Mouse (Mus musculus) liver (tissue): ENCODE measurements at regions not wholly inside any gene's neighbourhood (a gene's known extent, or its start where the extent isn't known, plus 50 kb on each side); places are given as distances from the start of the nearest gene placed in this dataset.

Experiments
- DNase-seq: peaks from one replicate; pipeline ENCODE4 v3.0.0-alpha.2; 2020; ENCODE audit warnings: mixed read lengths

GRCm38 (mm10) chr2:124718985-124719384 is 348.9 kb upstream of the Slc24a5 start:
- no peak for DNase-seq

DNA sequence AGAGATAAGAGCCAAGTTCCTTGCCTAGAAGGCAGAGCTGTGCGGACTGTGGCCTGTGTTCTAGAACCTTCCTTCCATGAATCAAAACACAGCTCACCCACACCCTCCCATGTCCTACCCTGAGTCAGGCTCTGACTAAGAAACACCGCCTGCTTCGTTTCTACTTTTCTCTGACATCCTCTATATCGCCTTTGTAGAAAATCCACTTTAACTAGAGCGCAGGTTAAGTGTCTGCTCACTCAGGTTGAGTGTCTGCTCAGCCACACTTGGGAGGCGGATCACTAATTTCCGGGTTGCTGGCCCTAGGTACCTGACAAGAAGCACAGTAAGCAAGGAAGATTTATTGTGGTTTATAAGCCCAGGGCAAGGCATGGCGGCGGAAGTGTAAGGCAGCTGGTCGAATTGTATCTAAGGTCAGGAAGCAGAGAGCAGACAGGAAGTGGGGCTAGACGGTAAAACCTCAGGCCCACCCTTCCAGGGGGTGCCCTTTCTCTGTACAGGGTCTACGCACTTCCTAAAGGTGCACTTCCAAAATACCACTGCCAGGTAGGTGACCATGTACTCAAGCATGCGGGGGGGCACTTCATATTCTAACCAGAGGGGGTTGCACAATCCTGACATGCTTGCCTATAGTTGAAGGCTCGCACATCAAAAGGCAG is 348.0 kb upstream of the Slc24a5 start:
- DNase-seq, result peak; percentile 5

- no peak for DNase-seq
Observed at GRCm38 (mm10) chr2:124720593-124721445, 347.1 kb upstream of the Slc24a5 start.

DNA sequence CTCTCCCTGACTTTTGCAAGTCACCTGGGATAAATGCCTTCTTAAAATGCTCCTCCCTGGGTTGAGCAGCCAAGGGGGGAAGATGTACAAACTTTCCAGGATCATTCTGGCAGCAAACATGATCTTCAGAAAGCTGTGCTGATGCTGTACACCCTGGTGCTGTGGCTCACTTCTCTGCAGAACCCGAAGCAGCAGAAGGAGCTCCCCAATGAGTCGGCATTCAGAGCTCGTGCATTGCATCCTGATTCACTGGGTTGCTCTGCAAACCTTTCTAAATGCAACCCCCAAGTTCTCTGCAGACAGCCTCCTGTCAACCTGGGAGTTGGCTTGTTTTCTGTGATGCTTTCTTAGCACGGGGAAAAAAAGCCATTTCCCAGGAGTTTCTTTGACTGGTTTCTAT is 343.8 kb upstream of the Slc24a5 start:
- no peak for DNase-seq

GRCm38 (mm10) chr2:124724827-124725480 is 343.0 kb upstream of the Slc24a5 start:
- DNase-seq, result no peak

DNA sequence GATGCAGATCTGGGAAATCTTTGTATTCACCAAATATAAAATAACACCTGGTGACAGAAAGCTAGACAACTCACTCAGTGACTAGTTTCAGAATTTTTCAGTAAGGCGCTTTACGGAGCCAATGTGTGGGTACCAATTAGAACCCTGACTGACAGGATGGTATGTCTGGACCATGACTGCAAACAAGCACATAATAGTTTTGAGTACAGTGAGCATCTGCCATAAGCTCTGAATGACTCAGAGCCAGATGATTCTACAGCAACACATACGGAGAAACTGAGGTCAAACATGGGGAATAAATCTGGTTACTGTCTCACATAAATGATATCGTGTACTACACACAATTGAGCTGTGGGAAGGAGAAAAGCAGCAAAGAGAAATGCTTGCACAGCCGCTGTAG is 339.9 kb upstream of the Slc24a5 start:
- DNase-seq, result no peak

- no peak for DNase-seq
Observed at GRCm38 (mm10) chr2:124732593-124732992, 335.3 kb upstream of the Slc24a5 start.

DNA sequence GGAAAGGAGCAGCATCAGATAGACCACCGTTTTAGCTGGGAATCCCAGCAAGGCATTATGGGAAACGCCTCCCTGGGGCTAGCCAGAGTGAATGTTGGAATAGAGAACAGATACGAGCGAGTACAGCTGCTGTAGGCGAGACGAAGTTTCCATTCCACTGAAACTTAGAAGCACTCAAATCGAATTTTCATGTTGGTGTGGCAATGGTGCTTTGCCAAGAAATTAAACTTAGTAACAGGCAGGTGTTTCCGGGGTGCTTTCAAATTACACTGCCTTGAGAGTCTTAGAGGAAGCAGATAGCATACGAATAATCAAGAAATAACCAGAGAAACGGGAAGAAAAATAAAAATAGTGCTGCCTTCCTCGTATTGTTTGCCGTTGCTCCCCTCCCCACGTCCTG is 327.1 kb upstream of the Slc24a5 start:
- no peak for DNase-seq

DNA sequence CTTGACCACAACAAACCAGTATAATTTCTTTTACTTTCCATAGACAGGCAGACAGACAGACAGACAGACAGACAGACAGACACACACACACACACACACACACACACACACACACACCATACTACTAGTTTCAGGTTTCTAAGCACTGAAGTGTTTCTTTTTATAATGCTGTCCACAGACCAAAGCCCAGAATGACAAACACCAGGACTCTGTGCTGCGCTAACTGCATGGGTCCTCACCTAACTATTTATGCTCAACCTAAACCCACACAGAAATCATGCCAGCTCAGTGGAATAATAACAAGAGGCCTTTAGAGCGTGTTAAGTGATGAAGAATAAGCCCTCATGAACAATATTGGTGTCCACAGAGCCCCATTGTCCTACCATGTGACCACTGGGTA is 325.0 kb upstream of the Slc24a5 start:
- DNase-seq, result no peak

- no peak for DNase-seq
Observed at GRCm38 (mm10) chr2:124745045-124745444, 322.9 kb upstream of the Slc24a5 start.

DNA sequence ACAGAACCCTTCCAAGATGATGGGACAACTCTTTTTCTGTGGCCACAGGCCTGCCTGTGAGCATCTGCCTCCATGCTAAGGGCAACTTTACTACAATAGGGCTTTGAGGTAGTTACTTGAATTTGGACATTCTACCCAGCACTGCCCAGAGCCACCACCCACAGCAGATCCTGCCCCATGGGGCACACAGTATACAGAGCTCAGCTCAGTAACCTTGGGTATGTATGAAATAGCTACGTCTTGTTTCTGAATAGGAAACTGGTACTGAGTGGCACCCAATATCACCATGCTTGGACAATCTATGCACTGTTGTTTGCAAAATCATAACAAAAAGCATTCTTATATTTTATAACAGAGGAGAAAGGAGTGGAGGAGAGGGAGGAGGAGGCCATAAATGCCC is 320.8 kb upstream of the Slc24a5 start:
- DNase-seq, result no peak

GRCm38 (mm10) chr2:124747627-124748026 is 320.3 kb upstream of the Slc24a5 start:
- DNase-seq, result no peak

- DNase-seq, result no peak
Observed at GRCm38 (mm10) chr2:124751832-124752231, 316.1 kb upstream of the Slc24a5 start.

GRCm38 (mm10) chr2:124753717-124754116 is 314.2 kb upstream of the Slc24a5 start:
- DNase-seq, result no peak

DNA sequence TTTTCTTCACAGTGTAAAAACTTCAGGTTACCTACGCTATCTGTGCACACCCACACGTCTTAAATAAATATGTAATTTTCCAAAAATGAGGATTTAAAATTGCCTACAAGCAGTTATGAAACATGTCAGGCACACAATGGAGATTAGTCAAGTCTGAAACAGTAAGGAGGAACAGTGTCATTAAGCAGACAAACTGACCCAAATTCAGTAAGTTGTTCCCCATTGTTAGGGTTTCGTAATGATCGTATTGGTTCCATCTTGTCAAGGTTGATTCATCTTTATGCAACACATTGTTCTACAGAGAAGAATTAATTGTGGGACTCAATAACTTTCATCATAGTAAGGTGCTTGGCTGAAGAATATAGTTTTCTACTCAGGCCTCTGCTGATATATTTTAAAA is 312.7 kb upstream of the Slc24a5 start:
- DNase-seq, result no peak

DNA sequence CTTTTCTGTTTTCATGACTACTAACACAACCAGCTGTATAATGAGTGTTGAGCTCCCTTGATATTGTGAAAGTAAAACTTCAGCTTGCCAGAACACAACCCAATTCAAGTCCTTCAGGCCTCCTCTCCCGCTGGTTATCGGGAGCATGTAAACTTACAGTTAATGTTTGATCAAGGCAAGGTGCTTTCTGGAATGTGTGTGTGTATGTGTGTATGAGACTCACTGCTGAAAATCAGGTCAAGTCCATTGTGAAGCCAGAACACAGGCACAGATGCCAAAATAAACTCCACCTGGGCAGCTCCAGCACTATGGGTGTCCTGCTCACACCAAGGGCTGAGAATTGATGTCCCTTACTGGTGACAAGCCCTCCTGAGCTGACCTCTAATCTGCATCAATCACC is 308.9 kb upstream of the Slc24a5 start:
- no peak for DNase-seq

DNA sequence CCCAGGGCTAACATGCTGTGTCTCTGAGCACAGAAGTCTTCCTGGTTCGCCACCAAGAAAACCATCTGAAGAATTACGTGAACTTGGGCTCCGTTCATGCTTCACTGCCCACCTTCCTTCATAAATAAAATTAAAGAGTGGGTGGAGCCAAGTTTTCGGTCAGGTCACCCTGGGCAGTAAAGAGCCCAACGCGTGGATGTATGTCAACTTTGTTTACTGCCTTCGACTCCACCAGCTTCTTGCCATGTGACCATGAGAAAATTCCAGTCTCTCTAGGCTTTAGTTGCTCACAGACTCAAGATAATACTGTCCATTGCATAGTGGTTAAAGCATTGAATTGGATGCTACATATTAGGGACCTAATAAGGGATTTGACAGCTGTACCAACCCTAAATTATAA is 304.3 kb upstream of the Slc24a5 start:
- no peak for DNase-seq

DNA sequence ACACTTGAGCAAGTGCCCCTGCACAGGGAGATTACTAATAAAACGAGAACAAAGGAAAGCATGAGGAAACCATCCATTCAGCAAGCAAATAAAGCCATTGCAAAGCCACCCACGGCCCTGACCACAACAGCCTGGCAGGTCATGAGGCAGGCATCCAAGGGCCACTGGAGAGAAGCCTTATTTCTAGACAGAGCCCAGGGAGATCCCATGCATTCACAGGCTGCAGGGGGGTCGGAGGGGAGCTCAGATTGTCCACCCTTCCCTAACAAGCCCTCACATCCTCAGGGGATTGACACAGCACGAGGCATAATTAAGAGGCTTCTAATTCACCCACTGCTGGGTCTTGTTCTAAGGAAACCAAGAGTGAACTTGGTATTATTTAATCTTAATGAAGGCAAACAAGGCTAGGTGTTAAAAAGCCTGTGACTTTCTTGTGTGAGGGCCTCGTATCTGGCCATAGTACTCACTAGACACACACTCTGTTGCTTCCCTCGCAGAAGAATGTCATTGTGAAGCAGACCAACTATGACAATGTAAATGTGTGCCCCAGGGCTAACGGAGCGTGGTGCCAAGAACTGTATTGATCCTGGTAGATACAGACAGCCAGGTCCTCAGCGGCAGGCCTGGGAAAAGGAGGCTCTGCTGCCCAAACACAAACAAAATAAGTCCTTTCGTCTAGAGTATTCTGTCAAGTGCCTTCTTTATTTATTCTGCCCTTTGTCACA is 303.6 kb upstream of the Slc24a5 start:
- DNase-seq, result no peak

DNA sequence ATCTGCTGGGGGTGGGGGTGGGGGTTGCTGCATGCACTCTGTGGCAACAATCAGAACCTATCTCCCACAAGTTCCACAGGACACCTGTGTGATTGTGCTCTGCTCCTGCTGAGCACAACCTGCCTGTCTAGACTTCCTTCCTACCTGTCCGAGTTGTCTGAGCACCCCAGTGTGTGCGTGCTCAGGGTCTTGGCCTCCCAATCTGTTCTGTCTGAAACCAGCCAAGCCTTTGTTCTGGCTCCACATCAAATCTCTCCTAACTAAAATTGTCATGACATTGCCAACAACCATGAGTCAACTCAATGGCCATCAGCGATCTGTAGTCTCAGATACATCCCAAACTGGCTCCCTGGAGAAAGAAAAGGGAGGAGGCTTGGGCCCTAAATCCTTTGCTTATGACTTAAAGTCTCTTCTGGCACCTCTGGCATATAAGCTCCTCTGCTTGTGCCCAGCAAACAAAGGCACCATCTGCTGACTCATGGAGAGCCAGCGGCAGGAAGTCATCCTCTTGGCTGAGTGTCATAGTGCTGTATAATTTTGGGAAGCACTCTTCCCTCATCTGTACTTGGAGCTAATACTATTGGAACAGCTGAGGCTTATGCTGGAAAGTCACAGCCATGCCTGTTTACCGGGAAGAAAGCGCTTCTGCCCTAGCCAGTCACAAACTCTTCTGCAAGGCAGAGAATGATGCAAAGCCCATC is 298.5 kb upstream of the Slc24a5 start:
- no peak for DNase-seq

DNA sequence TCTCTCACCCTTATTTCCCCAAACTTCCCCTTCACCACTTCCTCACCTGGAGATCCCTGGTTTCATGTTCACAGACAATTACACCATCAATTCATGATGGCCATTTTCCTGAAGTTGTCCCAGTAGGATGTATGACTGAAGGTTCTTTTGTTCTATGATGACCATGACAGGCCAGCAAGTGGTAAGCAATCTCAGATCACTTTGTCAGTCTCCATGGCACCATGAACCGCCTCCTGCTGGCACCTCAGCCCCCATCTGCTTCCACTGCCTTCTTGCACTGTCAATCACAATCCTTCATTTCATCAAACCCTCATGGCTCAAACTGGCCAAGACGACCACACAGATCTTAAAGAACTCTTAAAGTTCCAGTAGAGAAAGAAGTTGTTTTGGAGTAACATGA is 297.9 kb upstream of the Slc24a5 start:
- no peak for DNase-seq

GRCm38 (mm10) chr2:124772055-124772708 is 295.7 kb upstream of the Slc24a5 start:
- no peak for DNase-seq

DNA sequence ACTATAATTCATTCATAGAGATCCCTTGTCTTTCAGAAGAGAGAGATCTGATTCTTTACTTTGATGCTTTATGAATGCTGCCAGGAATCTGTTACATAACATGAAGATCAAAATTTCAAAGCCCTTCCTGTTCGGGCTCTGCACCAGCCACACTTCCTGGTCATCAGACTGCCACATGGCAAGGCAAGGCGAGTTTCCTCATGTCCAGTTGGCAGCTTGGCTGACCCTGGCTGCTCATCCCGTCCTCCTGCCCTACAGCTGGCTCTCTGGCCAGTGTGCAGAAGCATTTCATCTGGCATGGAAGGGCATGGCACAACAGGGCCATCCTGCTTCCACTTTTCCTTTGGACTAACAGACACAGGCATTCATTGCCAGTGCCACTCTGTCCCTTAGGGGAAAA is 292.2 kb upstream of the Slc24a5 start:
- no peak for DNase-seq
